Mouse (Mus musculus): ENCODE results near the gene Mrpl46. TPM values are rescaled to one million over a fixed set of nuclear protein-coding genes. Genes with fewer than 3 reads are reported as not detected.

Mrpl46 gene
- polyA plus RNA-seq, 1 experiment: 61.8 TPM

DNA sequence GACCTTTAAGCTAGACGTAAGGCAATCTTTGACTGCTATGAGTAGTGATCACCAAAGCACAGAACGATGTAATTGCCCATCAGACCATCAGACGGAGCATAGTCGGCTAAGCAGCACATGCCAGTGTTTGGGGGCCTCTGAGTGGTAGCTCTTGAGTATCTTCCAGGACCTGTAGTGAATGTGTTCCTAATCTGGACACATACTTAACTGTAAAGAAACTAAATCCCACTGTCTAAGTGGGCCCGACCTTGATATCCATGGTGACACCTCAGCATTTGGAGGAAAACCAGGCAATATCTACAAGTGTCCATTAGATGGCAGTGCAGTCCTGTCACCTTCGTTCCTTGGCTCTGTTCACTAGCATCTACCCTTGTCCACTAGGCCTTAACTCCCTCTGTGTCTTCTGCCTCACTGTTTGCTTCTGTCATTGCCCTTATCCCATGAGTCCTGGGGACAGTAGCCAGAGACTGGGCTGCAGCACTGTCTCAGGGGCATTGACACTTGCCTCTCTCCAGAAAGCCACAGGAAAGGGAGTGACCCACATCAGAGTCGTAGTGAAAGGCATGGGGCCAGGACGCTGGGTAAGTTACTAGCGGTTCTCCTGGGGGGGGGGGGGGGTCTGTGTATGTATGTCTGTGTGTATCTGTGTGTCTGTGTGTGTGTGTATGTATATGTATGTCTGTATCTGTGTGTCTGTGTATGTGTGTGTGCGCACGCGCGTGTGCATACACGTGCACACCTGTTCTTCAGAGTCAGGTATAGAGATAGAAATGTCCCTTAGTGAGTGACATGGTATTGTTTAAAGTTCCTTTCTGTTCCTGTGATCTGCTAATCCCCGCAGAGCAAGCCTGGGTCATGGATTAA lies 8.3 kb upstream of the Mrpl46 start:
- Histone ChIP-seq H3K4me1 (ENCODE audit: control insufficient read depth, insufficient read depth, insufficient read length, low read length) (no peaks in the 10 kb centered on the region), H3K4me3 (ENCODE audit: insufficient read depth, low read depth, low read length) (no peak overlapping the region), H3K27ac (replicated peaks; ENCODE audit: low read depth, low read length) (no peak overlapping the region)

DNA sequence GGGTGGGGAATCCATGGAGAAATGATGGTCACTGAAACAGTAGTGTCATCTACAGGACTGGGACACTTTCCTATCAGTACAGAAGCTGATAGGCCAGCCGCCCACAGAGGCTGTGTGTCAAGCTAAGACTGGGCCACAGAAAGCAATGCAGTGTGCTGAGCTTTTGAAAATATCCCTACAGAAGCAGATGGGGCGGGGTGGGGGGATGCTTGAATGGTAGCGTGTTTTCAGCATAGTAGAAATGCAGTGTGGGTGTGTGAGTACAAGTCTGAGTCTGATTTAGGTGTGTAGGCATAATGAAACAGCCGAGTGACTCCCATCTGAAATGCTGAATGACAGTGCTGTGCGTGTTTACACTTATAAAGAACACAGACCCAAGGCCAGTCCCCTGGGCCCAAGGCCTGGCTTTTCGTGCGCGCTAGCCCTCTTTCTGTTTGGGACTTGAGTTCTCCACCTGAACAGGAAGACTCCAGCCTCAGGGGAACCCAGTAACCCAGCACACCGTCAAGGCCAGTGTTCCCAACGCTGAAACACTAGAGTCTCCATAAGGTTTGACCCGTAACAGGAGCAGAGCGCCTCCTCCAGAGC lies 4.6 kb upstream of the Mrpl46 start:
- Histone ChIP-seq H3K27ac (replicated peaks; ENCODE audit: low read depth, low read length) (no peak overlapping the region), H3K4me1 (ENCODE audit: control insufficient read depth, insufficient read depth, insufficient read length, low read length) (no peaks in the 10 kb centered on the region), H3K4me3 (ENCODE audit: insufficient read depth, low read depth, low read length) (no peak overlapping the region)

DNA sequence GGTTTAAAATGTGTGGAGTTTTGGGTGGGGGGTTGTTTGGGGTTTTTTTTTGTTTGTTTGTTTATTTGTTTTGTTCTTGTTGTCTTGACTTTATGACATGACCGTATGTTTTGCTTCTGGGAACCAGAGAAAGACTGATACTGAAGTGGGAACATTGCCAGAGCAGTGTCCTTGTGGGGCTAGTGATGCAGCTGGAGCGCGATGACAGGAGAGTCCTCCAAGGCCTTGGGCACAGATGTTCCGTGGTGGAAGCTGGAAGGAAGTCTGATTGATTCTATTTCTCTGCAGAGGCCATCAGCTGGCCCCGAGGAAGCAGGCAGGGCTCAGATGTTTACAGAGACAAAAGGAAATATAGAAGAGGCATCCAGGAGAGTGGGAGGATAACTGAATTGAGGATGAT lies 2.6 kb upstream of the Mrpl46 start:
- H3K4me3 ChIP-seq (ENCODE audit: insufficient read depth, low read depth, low read length): no peak overlapping the region
- H3K4me1 ChIP-seq (ENCODE audit: control insufficient read depth, insufficient read depth, insufficient read length, low read length): peaks cover 2% of the 10 kb centered on the region; the same call in 1 of the 2 replicates
- no peak overlapping the region for H3K27ac ChIP-seq (replicated peaks; ENCODE audit: low read depth, low read length)

DNA sequence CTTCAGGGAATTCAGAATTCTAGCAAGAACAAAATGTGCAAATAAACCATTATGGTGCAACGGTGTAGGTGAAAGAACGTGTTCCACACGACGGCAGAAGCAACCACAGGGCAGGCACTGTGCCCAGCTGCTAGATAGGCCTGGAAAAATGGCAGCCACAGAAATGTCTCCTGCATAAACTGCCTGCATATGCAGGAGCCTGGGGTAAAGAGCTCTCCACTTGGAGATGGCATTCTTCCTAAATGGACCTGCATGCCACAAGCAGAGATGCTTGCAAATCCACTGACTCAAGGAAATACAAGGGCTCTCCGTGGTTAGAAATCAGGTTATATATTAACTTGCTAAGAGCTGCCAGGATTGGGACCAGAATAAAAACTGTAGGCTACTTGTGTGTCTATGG lies 4.6 kb downstream of the Mrpl46 start:
- Histone ChIP-seq H3K27ac (replicated peaks; ENCODE audit: low read depth, low read length) (no peak overlapping the region), H3K4me1 (ENCODE audit: control insufficient read depth, insufficient read depth, insufficient read length, low read length) (peaks cover 2% of the 10 kb centered on the region; the same call in 1 of the 2 replicates)

DNA sequence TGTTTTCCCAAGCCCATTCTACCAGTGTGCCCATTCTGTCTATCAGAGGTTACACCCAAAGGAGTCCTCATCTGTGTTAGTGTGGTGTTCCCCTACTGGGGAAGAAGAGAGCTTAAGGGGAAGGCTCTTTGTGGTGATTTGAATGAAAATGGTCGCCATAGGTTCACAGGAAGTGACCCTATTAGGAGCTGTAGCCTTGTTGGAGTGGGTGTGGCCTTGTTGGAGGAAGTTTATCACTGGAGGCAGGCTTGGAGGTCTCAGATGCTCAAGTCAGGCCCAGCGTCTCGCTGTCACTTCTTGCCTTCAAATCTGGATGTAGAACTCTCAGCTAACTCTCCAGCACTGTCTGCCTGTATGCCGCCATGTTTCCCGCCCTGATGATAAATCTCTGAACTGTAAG lies 12.4 kb downstream of the Mrpl46 start:
- no peak overlapping the region for H3K4me3 ChIP-seq (ENCODE audit: insufficient read depth, low read depth, low read length)
- H3K4me1 ChIP-seq (ENCODE audit: control insufficient read depth, insufficient read depth, insufficient read length, low read length): no peaks in the 10 kb centered on the region
- H3K27ac ChIP-seq (replicated peaks; ENCODE audit: low read depth, low read length): no peak overlapping the region

More for the DNA sequence above, 4.6 kb downstream of the Mrpl46 start:
- no peak overlapping the region for H3K4me3 ChIP-seq (ENCODE audit: insufficient read depth, low read depth, low read length)

DNA sequence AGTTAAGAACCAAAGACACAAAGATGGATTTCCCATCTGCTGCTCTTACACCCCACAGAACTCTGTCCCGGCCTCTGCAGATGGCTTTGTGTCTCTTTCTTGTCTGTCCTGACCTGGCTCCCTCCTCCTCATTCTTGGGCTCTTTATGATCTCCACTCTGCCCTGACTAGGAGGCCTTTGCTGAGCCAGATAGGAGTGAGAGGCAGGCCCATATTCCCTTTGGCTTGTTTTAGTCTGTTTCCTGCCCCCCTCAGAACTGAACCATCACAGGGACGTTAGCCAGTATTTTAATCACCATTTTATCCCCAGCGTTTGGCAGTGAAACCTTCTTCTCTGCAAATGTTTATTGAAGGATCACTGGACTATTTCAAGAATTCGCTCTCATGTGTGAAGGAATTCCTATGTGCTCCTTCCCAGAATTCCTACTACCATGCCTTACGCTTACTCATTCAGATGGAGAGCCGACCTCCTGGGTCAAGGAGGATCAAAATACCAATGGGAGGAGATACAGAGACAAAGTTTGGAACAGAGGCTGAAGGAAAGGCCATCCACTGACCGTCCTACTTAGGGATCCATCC lies 14.2 kb downstream of the Mrpl46 start:
- Histone ChIP-seq H3K4me1 (ENCODE audit: control insufficient read depth, insufficient read depth, insufficient read length, low read length) (peaks cover 2% of the 10 kb centered on the region; the same call in 1 of the 2 replicates), H3K4me3 (ENCODE audit: insufficient read depth, low read depth, low read length) (no peak overlapping the region), H3K27ac (replicated peaks; ENCODE audit: low read depth, low read length) (no peak overlapping the region)

DNA sequence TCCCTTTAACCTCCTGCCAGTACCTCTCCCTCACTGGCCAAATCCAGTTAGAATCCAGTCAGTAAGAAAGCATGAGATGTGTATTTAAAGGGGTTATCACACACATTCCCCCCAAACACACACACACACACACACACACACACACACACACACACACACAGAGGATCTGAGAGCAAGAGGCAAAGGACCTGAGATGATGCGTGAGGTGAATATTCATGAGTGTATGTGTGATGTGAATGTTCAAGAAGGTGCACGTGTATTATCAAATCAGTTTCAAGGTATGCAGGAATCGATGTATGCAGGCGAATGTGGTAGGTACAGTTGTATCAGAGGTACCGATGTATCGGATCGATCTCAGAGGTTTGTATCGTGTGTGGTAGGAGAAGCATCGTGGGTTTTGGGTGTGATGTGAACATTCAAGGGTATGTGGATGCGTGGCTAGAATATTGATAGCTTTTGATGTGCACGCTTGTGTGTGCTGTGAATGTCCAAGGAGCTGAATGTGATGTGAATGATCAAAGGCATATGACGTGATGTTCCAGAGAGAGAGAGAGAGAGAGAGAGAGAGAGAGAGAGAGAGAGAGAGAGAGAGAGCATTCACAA lies 15.3 kb downstream of the Mrpl46 start:
- Histone ChIP-seq H3K27ac (replicated peaks; ENCODE audit: low read depth, low read length) (no peak overlapping the region), H3K4me1 (ENCODE audit: control insufficient read depth, insufficient read depth, insufficient read length, low read length) (peaks cover 2% of the 10 kb centered on the region; the same call in 1 of the 2 replicates)

DNA sequence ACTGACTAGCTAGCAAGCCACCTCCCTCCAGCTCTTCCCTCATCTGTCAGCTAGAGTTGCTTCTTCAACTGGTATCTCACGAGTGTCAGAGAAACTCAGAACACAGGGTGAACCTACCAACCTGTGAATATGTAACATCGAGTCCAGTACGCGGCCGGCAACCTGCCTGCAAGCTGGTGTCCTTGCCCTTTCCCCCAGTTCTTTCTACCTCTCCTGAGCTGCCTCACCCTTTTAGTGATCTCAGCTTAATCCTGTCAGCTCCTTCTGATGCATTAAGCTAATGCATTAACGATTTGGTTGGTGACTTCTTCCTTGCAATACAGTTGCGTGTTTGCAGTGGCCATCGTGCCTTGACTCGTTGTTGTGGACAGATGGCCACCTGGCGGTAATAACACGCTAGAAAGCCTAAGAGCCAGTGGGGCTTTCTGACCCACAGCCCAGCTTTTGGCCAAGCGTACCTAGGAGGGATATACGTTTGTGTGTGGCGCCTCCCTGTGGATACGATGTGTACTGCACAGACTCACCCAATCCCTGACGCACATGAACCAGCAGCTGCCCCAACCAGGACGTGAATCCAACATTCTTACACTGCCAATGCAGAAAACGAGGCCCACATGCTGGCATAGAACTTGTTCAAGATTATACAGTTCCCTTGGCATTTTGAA lies 17.2 kb downstream of the Mrpl46 start:
- peaks cover 2% of the 10 kb centered on the region; the same call in 1 of the 2 replicates for H3K4me1 ChIP-seq (ENCODE audit: control insufficient read depth, insufficient read depth, insufficient read length, low read length)
- H3K4me3 ChIP-seq (ENCODE audit: insufficient read depth, low read depth, low read length): no peak overlapping the region
- H3K27ac ChIP-seq (replicated peaks; ENCODE audit: low read depth, low read length): no peak overlapping the region

More for the DNA sequence above, 15.3 kb downstream of the Mrpl46 start:
- H3K4me3 ChIP-seq (ENCODE audit: insufficient read depth, low read depth, low read length): no peak overlapping the region

DNA sequence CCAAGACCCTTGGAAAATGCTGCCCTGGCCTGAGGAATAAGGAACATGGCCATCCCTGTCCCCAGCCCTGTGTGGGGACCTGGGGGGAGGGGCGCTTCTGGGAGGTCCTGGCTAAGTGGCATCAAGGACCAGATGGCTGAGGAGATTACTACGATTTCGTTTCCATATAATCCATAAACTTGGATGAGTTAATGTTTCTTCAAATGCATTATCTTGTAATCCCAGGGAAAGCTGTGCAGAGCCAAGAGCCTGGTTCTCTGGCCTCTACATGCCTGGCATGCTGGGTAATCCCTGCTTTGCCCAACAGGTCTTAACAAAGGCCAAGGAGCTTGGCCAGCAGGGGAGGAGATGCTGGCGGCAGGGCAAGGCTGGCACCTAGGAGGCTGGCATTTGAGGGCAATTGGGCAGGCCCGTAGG lies 18.1 kb downstream of the Mrpl46 start:
- Histone ChIP-seq H3K27ac (replicated peaks; ENCODE audit: low read depth, low read length) (no peak overlapping the region), H3K4me1 (ENCODE audit: control insufficient read depth, insufficient read depth, insufficient read length, low read length) (peaks cover 2% of the 10 kb centered on the region; the same call in 1 of the 2 replicates), H3K4me3 (ENCODE audit: insufficient read depth, low read depth, low read length) (no peak overlapping the region)

DNA sequence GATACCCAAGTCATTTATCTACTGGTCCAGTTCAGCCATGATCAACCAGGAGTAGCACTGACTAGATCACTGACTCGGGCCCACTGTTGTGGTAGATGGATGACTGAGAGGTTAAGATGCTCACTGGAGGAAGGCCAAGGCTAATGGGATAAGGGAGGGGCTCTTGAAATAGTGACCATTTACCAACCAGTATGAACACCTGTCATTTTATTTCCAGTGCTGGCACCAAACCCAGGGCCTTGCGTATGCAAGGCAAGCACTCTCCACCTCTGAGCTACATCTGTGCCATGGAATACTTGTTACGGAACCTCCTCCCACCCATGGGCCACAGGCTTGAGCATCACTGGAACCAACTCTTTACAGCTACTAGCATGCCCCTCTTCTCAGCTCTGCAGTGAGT lies 19.5 kb downstream of the Mrpl46 start:
- H3K4me3 ChIP-seq (ENCODE audit: insufficient read depth, low read depth, low read length): no peak overlapping the region

DNA sequence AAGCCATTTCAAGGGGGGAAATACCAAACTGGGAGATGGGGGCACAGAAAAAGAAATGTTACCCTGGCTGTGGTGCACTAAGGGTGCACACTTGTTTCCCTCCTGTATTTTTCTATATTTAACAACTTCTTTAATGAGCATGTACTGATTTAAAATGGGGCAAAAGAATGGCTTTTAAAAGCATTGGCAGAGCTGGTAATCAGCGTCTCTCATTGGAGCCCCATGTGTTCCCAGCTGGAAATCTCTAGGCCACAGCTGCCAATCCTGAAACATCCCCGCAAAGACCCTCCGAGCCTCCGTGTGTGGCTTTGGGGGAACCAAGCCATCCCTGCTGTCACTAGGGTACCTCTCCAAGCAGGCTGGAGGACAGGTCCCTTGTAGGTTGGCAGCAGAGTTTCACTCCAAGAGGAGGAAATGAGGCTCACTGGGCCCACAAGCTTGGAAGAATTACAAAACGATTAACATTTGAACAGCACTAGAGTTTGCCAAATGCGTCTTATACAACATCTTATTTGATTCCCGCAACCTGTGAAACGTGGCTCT lies 28.8 kb downstream of the Mrpl46 start:
- H3K27ac ChIP-seq (replicated peaks; ENCODE audit: low read depth, low read length): no peak overlapping the region
- H3K4me3 ChIP-seq (ENCODE audit: insufficient read depth, low read depth, low read length): no peak overlapping the region
- no peaks in the 10 kb centered on the region for H3K4me1 ChIP-seq (ENCODE audit: control insufficient read depth, insufficient read depth, insufficient read length, low read length)

More for the DNA sequence above, 19.5 kb downstream of the Mrpl46 start:
- H3K4me1 ChIP-seq (ENCODE audit: control insufficient read depth, insufficient read depth, insufficient read length, low read length): peaks cover 2% of the 10 kb centered on the region; the same call in 1 of the 2 replicates
- no peak overlapping the region for H3K27ac ChIP-seq (replicated peaks; ENCODE audit: low read depth, low read length)

DNA sequence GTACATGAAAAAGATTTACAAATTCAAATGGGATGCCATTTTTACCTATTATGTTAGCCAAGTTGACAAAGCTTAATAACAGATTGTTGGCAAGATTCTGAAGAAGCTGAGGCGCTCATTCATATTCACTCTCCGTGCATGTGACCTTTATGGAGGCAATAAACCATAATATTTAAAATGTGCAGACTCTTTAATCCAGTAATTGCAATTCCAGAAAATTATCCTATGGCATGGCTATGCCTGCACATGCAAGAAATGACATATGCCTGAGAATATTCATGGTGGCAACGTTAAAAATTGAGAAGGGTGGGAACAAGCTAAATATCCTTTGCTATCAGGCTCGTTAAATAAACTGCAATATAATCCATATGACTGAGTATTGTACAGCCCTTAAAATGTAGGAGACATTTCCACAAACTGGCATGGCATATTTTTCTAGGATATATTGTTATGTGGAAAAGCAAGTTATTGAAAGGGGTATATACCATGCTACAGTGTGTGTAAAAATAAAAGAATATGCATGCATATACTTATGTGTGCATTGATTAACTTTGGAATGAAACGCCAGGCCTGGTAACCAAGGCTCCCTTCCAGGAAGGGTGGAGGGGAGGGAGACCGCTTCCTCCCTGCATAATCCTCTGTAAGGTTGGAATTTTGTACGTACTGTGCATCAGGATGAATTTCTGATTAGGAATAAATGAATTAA lies 29.4 kb downstream of the Mrpl46 start:
- Histone ChIP-seq H3K4me1 (ENCODE audit: control insufficient read depth, insufficient read depth, insufficient read length, low read length) (no peaks in the 10 kb centered on the region), H3K27ac (replicated peaks; ENCODE audit: low read depth, low read length) (no peak overlapping the region), H3K4me3 (ENCODE audit: insufficient read depth, low read depth, low read length) (no peak overlapping the region)

DNA sequence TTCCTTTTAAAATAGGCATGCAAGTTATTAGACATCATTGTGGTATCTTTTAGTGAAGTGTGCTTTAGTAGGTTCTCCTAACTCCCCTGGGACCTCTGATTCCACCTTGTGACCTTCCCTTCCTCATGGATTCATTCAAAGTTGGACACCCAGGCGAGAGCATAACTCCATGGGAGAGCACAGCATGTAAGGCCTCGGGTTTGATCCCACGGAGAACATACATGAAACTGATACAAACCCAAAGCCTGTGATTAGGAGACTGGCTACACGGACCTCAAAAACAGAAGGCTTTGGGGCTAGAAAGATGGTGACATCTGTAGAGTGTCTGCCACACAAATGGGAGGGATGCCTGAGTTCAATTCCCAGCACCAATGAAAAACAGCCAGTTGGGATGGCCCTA lies 30.4 kb downstream of the Mrpl46 start:
- no peak overlapping the region for H3K27ac ChIP-seq (replicated peaks; ENCODE audit: low read depth, low read length)
- H3K4me1 ChIP-seq (ENCODE audit: control insufficient read depth, insufficient read depth, insufficient read length, low read length): no peaks in the 10 kb centered on the region
- H3K4me3 ChIP-seq (ENCODE audit: insufficient read depth, low read depth, low read length): no peak overlapping the region

DNA sequence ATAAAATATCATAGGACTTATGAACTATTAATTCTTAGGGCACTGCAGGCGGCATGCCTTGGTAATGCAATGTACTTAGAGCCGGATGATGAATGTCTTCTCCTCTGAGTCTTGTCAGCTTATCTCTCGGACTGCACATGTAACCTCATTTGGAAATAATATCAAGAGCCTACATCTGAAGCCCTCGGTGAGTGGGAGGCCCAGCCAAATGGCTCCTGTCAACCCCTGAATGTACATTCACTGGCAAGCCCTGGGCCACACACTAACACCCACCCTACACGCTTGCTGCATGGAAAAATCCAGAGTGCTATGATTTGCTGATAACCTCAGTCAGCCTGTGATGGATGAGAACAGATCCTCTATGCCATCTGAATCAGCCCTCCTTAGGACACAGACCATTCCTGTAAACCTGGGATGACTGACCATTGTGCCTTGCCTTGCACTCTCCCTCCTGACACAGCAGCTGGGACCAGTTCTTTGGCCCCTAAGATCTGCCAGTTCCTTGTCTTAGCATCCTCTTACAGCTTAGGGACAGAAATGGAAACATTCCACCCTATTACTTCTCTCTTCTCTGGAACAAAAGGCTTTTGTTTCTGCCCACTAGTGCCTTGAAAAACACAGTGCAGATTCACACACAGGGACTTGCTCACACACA lies 39.5 kb downstream of the Mrpl46 start:
- H3K4me1 ChIP-seq (ENCODE audit: control insufficient read depth, insufficient read depth, insufficient read length, low read length): no peaks in the 10 kb centered on the region
- H3K4me3 ChIP-seq (ENCODE audit: insufficient read depth, low read depth, low read length): no peak overlapping the region
- H3K27ac ChIP-seq (replicated peaks; ENCODE audit: low read depth, low read length): no peak overlapping the region
